Mouse (Mus musculus): ENCODE results near the gene Tnik.

Gene Tnik

DNA sequence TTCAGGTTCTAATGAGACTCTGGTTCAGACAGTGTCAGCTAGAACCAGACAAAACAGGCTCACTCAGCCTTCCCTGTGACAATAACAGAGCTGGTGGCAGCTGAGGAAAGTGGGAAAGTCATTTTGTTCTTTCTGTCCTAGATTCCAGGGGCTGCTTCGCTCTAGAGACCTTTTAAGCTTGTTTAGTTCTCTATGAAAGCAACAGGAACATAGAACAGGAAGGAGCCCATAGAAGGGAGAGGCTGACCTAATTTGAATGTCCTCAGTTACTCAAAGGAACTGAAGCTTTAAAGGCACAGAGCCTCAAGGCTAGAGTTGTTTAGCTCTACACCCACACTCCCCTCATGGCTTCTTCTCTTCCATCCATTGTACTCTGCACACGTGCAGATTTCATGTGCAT lies 142.4 kb downstream of the Tnik start:
- no peak for DNase-seq (ENCODE audit: low spot score)

DNA sequence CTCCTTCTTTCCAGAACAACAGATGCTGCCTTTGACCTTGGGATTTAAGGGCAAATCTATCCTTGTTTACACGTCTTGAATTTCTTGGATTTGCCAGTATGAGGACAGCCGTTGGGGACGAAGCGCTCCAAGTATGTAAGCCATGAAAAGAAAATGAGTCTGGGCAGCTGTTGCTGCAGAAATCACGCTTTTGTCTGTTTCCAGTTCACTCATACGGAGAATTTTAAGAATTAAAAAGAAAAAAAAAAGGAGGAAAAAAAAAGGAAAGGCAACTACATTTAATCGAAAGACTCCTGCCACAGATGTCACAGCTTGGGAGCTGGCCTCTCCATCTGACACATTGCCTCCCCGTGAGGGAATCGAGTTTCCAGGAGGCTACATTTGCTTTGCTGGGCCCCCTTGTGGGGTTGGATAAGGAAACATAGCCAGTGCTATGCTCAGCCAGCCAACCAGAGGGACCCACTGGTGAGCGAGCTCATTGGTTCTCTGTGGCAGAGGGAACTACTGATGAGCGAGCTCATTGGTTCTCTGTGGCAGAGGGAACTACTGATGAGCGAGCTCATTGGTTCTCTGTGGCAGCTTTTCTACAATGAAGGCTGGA lies 145.9 kb downstream of the Tnik start:
- DNase-seq (ENCODE audit: low spot score): peak; percentile 60

DNA sequence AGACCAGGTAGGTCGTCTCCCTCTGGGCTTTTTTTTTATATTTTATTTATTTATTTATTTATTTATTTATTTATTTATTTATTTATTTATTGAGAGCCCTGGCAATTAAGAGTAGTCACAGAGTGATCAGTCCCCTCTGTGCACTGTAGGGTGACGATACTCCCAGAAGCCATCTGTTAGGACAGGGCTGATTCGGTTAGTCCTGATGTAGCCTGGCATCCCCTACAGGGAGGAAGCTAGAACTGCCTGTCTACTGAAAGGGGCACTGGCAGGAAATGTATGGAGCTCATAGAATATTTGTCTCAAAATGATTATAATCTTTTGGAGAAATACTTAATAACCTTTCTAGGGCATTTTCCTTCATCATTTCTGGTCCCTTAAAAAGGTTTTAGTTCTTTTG lies 147.3 kb downstream of the Tnik start:
- no peak for DNase-seq (ENCODE audit: low spot score)

DNA sequence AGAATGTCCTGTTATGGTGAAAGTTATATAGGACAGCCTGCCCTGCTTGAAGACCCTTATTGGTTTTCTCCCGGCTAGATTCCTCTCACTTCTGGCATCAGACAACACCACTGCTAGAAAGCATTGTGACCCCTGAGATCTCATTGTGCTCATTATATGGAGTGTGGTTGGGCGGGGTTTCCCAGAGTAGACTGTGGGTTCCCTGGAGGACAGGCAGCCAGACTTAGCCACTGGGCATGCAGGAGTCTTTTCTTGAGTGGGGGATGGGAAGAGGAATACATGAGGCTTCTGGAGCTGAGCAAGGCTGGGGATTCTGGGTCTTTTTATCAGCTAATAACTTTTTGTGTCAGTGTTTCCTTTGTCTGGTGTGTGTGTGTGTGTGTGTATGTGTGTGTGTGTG lies 153.0 kb downstream of the Tnik start:
- peak; percentile 46 for DNase-seq (ENCODE audit: low spot score)

GRCm38 (mm10) chr3:28417091-28417715 lies 154.2 kb downstream of the Tnik start:
- no peak for DNase-seq (ENCODE audit: low spot score)

DNA sequence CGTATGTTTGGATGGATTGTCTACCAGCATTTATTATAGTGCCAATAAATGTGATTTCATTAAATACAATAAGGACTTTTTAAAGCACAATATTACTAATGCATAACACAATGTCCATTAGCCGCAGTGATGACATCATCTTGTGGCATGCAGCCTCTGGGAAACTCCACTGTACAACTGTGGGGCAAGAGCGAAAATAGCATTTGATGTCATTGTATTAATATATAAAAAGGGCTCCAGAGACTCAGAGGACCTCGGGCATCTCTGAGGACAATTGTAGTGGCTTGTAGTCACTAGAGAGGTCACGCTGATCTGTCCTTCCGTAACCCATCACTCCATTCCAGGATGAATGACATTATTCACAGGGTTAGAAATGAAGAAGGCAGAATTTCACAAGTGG lies 157.2 kb downstream of the Tnik start:
- no peak for DNase-seq (ENCODE audit: low spot score)

DNA sequence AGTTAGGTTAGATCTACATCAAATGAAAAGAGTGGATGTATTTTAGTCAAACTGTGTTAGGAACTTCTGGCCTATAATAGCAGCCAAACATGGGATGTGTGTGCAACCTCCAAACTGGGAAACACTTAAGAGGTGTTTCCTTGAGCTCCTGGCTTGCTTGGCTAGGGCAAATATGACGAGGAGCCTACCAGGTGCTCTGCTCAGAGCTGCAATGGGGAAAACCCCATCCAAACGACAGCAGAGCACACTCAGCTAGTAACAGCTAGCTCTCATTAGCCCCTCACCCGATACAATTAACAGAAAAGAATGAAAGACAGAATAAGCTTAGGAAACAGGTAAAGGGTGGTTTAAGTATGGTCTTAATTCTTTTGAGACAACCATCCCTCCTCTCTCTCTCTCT lies 157.7 kb downstream of the Tnik start:
- no peak for DNase-seq (ENCODE audit: low spot score)

- no peak for DNase-seq (ENCODE audit: low spot score)
Observed at GRCm38 (mm10) chr3:28421798-28422197, 158.8 kb downstream of the Tnik start.

GRCm38 (mm10) chr3:28422221-28422620 lies 159.2 kb downstream of the Tnik start:
- DNase-seq (ENCODE audit: low spot score): no peak

DNA sequence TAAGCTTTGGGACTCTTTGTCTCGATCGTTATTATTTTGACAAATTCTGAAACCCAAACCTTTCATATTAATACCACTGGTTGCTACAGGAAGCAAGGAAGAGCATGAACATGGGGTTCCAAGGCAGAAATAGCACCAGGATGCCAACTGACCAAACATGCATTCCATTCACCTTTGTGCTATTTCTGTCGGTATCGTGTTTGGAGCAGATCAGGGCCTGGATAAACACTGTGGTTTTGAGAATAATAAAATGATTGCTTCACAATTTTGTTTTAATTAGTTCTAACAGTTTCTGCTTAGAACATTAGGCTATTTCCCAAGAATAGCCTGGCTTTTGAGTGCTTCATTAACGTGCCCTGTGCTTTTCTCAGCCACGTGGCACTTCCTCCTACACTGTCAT lies 162.9 kb downstream of the Tnik start:
- DNase-seq (ENCODE audit: low spot score): no peak

DNA sequence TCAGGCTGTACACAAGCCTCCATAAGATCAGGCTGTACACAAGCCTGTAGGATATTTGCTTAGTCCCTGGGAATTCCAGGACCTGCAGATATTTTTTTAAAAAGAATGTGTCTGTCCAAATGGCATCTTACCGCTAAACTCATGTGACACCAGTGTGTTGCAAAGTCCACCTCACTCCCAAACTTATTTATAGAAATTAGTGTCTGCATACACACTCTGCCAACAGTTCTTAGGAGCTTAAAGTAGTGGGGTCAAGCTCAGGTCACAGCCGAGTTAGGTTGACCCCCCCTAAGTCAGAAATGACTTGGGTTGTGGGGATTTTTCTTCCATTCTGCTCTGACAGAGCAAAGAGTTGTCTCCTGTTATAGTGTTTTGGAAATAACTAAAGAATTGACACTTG lies 168.4 kb downstream of the Tnik start:
- no peak for DNase-seq (ENCODE audit: low spot score)

DNA sequence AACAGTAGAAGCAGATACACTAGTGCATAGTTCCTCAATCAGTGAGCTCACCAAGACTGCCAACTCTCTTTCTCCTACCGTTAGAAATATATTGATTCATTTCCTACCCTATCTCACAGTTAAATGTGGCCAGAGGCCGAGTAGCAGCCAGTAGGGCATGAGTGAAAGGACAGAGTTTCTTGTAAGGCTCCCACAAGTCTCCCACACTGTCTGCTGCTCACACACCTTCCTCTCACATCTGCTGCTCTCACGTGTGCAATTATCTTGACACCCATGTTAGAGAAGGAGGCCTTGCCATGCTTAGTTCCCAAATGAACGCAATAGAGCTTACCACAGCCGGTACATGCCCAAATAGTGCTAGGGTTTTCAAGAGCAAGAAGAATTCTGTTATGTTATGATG lies 169.3 kb downstream of the Tnik start:
- DNase-seq (ENCODE audit: low spot score): no peak

DNA sequence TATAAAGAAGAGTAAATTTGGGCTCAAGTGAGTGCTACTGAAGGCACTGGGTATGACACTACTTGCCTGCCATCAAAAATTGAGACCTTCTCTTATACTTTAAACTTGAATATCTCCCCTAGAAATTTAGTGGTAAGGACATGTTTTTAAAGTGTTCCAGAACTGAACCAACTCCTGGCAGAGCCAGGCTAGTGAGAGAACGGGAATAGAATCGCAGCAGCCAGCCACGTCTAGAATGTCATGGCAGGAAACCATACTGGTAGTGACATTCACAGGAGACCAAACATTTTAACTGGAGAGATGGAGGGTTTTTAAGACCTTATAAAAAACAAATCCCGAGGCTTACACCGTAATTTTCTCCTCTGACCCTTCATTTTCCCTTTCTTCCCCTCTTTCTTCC lies 172.5 kb downstream of the Tnik start:
- no peak for DNase-seq (ENCODE audit: low spot score)

GRCm38 (mm10) chr3:28437429-28437828 lies 174.4 kb downstream of the Tnik start:
- DNase-seq (ENCODE audit: low spot score): no peak

DNA sequence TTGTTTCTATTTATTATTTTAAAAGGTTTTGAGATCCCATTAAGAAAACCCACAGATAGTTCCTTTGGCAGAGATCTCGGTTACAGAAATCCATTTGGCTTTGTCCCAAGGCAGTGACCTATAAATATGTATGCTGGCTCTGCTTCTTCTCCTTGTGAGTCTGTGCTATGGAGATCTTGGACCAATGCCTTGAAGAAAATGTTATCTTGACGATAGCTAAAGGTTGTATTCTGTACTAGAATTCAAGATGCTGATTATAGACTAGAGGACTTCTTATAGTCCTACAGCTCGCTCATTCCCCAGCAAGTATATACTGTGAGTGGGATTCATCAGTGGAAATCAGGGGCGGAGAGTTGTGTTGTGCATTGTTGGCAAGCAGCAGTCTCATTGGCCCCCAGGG lies 178.5 kb downstream of the Tnik start:
- DNase-seq (ENCODE audit: low spot score): no peak

GRCm38 (mm10) chr3:28442116-28442515 lies 179.1 kb downstream of the Tnik start:
- no peak for DNase-seq (ENCODE audit: low spot score)

DNA sequence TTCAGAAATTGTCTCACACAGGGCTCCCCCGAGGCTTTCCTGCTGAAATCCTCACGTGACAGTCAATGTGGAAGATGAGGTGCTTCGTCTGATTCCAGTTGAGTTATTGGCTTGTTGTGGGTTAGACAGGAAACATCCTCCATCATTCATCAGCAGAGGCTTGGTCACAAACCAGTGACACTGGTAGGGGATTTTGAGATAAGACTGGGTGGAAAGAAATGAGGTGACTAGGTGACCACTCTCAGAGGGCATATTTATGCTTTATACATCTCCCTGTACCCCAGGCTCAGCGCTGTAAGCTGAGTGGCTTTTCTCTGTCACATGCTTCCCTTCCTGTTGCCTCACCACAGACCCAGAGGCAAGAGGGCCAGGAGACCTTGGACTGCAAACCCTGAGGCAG lies 184.9 kb downstream of the Tnik start:
- no peak for DNase-seq (ENCODE audit: low spot score)

- no peak for DNase-seq (ENCODE audit: low spot score)
Observed at GRCm38 (mm10) chr3:28453458-28453857, 190.4 kb downstream of the Tnik start.

DNA sequence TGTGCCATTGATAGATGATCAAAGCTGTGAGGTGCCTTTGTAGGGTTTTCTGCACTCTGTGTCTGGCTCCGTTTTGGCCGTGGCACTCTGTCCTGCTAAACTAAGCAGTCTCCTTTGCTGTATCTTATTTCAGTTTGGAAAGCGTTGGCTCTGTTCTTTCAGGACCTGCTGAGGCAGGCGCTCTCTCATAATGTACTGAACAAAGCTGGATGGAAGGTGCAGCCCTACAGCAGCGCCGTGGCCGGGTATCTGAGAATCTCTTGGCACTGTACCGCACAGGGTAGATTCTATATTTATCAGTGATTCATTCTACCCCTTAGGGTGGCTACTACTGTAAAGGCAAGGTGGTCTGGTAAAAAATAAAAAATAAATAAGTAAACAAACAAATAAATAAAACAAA lies 193.8 kb downstream of the Tnik start:
- DNase-seq (ENCODE audit: low spot score): no peak

DNA sequence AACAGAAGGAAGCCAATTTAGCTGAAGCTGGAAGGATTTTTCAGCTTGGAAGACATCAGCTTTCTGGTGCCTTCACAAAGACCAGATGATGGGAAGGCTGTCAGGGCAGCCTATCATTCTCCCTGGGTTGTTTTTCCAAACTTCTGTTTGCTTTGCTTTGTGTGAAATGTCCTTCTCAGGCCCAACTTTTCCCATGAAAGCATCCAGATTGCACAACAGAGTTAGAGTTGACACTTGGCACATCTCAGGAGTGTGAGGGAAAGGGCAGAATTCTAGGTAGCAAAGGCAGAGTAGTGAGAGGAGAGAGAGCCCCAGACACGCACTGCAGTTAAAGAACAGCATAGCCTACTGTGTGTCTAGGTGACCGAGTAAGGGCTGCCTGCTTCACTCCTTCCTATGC lies 194.5 kb downstream of the Tnik start:
- DNase-seq (ENCODE audit: low spot score): no peak

- no peak for DNase-seq (ENCODE audit: low spot score)
Observed at GRCm38 (mm10) chr3:28466688-28467087, 203.7 kb downstream of the Tnik start.

DNA sequence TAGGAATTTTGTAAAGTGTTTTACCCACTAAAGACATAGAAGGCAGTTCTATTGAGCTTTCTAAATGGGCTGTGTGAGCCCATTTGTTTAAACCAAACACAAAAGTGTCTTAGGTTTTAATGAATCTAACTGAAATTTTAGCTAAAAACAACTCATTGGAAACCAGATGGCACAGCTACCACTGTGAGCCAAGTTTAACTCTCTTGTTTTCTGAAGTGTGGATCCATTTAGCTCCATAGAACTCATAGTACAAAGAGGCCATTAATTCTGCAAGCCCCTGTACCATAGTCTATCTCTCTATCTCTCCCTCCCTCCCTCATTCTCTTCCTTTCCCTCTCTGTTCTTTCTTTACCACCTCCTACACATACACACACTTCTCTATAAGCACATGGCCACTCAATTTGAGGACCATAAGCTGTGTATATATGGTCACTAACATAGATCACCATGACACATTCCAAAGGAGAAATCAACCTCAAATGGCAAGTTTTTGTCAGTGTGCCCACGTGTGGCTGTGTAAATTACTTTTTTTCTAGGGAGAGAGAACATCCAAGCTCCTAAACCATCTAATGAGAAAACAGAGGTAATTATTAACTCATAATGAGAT lies 204.2 kb downstream of the Tnik start:
- no peak for DNase-seq (ENCODE audit: low spot score)

- no peak for DNase-seq (ENCODE audit: low spot score)
Observed at GRCm38 (mm10) chr3:28467871-28468285, 204.9 kb downstream of the Tnik start.

GRCm38 (mm10) chr3:28473439-28473838 lies 210.4 kb downstream of the Tnik start:
- no peak for DNase-seq (ENCODE audit: low spot score)
